Mouse (Mus musculus) adrenal gland, adult 2 months (tissue): ENCODE measurements around the gene Mmp10. TPM values are rescaled to one million over a fixed set of nuclear protein-coding genes. Genes with fewer than 3 reads are reported as not detected.

Experiments
- polyA plus RNA-seq: library from polyadenylated mRNA; depleted of rRNA; stranded (reverse); fragments of >200 nt; gene quantifications from 2 replicates; pipeline ENCODE4 v1.2.3, GENCODE M21; 2012; rRNA removed
- total RNA-seq, 2 experiments: library from RNA; stranded (reverse); gene quantifications; 2 replicates each; pipeline ENCODE4 v1.2.3; 2021

Mmp10 gene
- total and polyA plus RNA-seq, 3 experiments, result not detected

Other genes starting within 250 kb of the Mmp10 start
- 1 to 10 TPM in 1 of 2 experiments, under 1 TPM in 1; 0.37 to 1.1 TPM for gene Mmp13, start 229.8 kb upstream of the Mmp10 start, total RNA-seq
- gene Mmp13, start 229.8 kb upstream of the Mmp10 start, polyA plus RNA-seq, result 0.12 and 0.32 TPM in 2 replicates
- gene Mmp12, start 158.0 kb upstream of the Mmp10 start, total RNA-seq, result 10 to 100 TPM in 1 of 2 experiments, 1 to 10 TPM in 1; 4.5 to 16.2 TPM
- gene Mmp12, start 158.0 kb upstream of the Mmp10 start, polyA plus RNA-seq, result 0.75 and 1.2 TPM in 2 replicates
- not detected for gene Mmp1b, start 114.3 kb upstream of the Mmp10 start, total RNA-seq
- gene Mmp1b, start 114.3 kb upstream of the Mmp10 start, polyA plus RNA-seq, result not detected in 2 replicates
- gene Mmp3, start 56.5 kb upstream of the Mmp10 start, total RNA-seq, result not detected
- 0.15 TPM in 1 of 2 replicates, not detected in the other for gene Mmp3, start 56.5 kb upstream of the Mmp10 start, polyA plus RNA-seq
- gene Mmp8, start 56.1 kb downstream of the Mmp10 start, total RNA-seq, result under 1 TPM in 1 of 2 experiments, not detected in 1; 0.78 TPM
- not detected in 2 replicates for gene Mmp8, start 56.1 kb downstream of the Mmp10 start, polyA plus RNA-seq
- 1 to 10 TPM in 1 of 2 experiments, under 1 TPM in 1; 0.21 to 9.2 TPM for gene Mmp27, start 69.0 kb downstream of the Mmp10 start, total RNA-seq
- gene Mmp27, start 69.0 kb downstream of the Mmp10 start, polyA plus RNA-seq, result 0.08 TPM in 1 of 2 replicates, not detected in the other
- gene Mmp20, start 125.9 kb downstream of the Mmp10 start, total RNA-seq, result not detected
- gene Mmp20, start 125.9 kb downstream of the Mmp10 start, polyA plus RNA-seq, result not detected in 2 replicates
- gene Mmp7, start 189.7 kb downstream of the Mmp10 start, total RNA-seq, result not detected
- not detected in 2 replicates for gene Mmp7, start 189.7 kb downstream of the Mmp10 start, polyA plus RNA-seq